Mouse (Mus musculus) cerebellum, adult 9-11 months (tissue): ENCODE results near the gene Disp1.

ENCODE experiments used
- DNase-seq: peaks from one replicate; pipeline ENCODE4 v3.0.0; 2022

Disp1 gene

GRCm38 (mm10) chr1:183159183-183159582, 62.1 kb downstream of the Disp1 start:
- no peak for DNase-seq

DNA sequence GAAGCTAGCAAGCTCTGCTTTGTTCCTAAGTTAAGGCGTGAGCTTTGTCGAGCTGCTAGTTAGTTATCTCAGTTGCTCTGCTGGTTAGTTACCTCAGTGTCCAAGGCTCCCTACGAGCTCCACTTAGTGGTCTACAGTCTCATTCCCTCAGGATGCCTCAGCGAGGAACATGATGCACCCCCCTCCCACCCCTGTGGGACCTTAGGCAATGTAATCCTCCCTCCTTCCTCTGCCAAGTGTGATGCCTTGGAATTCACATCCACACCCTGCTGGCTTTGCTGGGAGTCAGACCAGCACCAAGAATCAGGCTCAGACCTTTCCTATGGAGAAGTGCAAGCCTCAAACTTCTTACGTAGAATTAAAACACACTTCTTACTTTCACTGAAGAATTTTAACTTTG, 65.7 kb downstream of the Disp1 start:
- no peak for DNase-seq

DNA sequence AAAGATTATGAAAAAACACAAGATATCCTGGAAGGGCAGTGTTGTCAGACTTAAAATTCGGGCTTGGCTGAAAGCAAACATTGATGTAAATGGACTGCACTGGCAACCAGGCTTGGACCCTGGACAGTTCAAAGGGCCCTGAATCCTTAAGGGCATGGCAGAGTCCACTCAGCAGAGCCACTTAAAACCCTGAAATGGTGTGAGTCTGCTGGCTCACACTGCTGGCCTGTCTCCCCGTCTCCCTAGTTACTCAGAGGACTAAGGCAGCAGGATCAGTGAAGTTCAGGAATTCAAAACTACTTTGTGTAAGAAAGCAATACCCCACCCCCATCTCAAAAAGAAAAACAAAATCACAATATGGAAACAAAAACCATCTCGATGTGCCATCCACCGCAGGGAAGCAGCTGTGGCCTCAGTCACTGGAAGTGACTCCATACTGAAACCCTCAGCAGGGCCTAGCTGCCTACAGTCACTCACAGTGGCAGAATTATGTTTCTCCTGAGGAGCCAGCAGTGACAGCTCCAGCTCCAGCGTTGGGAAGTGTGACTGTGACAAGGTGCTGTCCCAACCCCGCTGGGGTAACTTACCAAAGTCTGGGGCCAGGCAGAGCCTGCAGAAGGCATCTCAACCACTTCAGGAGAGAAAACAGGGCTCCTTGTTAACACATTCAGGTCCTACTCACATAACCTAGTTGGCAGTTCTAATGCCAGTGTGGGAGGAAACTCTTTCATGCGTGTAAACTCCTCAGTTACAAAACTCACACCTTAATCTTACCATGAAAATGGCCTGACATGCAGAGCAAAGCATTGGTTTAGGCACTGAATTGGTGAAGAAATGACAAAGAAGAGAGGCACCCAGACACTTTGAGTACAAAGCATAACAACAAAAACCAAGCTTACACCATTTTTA, 66.8 kb downstream of the Disp1 start:
- no peak for DNase-seq

DNA sequence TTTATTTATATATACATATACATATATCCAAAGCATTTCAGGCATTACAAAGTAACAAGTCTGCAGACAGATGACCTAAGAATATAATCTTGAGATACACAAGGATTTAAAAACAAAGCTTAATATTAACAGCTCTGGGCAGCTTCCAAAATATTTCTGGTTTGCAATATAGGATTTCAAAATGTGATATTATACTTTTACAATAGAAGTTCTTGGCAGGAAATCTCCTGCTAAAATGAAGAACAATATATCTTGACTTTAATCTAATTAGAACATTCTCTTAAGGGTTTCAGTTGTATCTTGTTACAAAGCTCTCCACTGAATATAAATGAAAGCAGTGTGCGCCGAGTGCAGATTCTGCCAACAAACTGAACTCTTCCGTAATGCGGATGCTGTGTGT, 68.0 kb downstream of the Disp1 start:
- DNase-seq, result no peak

DNA sequence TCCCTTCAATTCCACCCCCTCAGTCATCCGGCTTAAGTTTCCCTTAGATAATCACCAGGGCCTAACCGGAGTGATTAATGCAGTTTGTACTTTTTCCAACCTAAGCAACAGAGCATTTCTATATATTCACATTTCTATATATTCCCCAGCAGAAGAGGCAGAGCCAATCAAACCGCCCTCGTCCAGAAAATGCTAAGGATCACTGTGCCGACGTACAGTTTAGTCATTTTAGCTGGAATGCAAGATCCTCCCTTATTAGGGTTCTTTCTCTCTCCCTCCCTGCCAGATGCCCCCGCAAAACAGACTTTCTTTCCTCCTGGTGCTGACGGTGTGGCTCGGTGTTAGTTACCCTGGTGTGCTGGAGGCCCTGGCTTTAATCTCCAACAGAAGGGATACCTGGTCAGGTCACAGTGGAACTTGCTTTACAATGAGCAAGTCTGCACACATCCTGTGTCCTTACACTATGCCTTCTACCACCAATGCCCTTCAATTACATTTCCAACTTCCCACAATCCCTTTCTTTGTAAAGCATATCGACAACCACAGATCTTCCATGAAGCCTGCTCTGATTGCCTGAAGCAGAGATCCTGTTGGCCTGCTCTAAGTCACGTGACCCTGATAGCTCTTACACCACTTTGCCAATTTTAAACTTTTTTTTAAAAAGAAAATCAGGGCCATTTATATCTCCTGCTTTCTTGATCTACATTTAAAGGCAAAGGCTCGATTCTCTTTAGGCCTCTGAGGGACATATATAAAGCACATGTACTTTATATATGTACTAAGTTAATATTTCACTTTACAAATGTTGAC, 69.6 kb downstream of the Disp1 start:
- no peak for DNase-seq

- no peak for DNase-seq
Measured at GRCm38 (mm10) chr1:183150379-183150840, 70.9 kb downstream of the Disp1 start.

DNA sequence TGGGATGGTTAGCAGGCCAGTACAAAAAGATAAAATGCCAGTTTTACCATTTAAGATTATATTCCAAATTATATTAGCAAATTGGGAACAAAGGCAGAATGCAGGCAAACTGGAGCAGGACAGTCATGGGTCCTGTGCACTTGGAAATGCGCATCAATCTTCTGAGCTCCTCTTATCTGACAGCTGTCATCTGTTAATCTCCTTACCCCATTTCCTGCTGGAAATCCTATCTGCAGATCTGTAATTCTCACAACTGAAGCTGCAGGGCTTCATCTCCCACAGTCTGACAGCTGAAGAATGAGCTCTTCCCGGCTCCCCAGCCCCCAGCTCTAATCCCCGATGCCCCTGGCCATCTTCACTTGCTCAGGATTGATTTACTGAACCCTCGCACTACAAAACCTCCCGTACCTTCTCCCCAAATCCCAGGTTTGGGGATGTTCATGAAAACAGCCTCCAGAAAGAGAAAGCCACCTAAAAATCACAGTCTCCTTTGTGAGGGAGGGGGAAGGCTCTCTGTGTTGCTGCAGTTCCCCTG, 71.7 kb downstream of the Disp1 start:
- no peak for DNase-seq

- DNase-seq, result no peak
Measured at GRCm38 (mm10) chr1:183147438-183147841, 73.9 kb downstream of the Disp1 start.

DNA sequence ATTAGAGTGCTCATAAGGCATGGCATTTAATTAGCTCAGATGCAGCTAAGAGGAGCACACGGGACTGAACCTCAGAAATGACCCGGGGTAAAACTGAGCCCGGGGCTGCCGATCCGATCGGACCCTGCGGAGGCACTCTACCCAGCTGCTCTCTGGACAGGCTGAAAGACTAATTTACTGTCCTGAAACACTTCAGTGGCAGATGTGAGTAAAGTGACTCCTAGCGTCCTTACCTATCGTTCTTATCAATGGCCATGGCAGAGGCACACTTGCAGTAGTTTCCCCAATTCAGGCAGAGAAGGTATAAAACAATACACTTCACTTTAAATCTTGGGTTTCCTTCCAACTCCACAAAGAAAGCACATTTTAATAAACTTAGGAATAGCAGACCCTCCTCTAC, 74.5 kb downstream of the Disp1 start:
- DNase-seq, result no peak

GRCm38 (mm10) chr1:183146102-183146735, 75.1 kb downstream of the Disp1 start:
- DNase-seq, result no peak

GRCm38 (mm10) chr1:183144602-183145205, 76.6 kb downstream of the Disp1 start:
- DNase-seq, result no peak

GRCm38 (mm10) chr1:183143246-183143645, 78.1 kb downstream of the Disp1 start:
- no peak for DNase-seq

DNA sequence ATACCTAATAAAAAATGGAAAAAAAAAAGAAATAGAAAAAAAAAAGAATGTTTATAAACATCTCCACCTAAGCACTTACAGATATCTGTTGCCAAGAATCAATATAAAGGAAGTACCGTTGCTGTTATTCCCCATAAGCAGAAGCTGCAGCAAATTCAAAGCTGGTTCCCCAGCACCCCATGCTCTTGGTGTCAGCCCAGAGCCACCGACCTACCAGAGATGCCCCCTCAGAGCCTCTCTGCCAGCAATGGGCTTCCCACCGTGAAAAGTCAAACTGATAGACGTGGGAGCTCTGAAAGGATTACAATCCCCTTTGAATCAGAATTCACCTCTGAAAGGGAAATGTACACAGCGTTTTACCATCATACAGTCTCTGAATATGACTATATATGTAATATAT, 78.8 kb downstream of the Disp1 start:
- DNase-seq, result no peak

- no peak for DNase-seq
Measured at GRCm38 (mm10) chr1:183141329-183141728, 80.0 kb downstream of the Disp1 start.

DNA sequence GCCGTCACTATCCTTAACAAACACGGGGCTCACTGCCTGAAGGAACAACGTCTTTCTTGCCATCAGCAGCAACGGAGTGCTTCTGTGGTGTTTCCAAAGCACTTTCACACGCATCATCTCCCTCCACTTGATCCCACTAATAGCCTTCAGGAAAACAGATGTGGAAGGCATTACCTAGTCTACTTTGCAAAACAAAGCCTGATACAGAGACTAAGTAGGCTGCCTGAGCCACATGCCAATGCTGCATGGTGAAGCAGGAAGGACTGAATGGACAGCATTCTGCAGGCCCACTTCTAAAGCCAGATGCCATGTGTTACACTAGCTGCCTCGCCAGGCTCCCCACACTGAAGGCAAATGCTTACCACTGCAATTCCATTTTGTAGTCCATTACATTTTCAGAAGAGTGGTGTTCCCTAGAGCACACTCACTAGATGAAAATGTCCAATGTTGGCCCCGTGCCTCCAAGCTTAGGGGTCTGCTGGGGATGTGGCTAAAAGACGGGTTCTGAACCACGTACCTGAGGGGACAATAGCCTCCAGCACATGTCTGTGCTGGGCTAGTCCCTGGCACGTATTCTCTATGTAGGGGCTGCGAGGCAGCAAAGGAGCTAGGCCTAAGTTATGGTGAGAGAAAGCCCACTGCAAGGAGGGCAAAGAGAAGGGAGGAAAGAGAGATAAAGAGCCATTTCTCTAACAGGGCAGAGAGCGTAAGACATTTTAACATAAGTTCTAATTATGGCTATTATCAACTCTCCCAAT, 80.6 kb downstream of the Disp1 start:
- DNase-seq, result no peak

- no peak for DNase-seq
Measured at GRCm38 (mm10) chr1:183138088-183138487, 83.2 kb downstream of the Disp1 start.

- DNase-seq, result no peak
Measured at GRCm38 (mm10) chr1:183134427-183134826, 86.9 kb downstream of the Disp1 start.

- DNase-seq, result no peak
Measured at GRCm38 (mm10) chr1:183133440-183133839, 87.9 kb downstream of the Disp1 start.

- DNase-seq, result no peak
Measured at GRCm38 (mm10) chr1:183127246-183127645, 94.1 kb downstream of the Disp1 start.

DNA sequence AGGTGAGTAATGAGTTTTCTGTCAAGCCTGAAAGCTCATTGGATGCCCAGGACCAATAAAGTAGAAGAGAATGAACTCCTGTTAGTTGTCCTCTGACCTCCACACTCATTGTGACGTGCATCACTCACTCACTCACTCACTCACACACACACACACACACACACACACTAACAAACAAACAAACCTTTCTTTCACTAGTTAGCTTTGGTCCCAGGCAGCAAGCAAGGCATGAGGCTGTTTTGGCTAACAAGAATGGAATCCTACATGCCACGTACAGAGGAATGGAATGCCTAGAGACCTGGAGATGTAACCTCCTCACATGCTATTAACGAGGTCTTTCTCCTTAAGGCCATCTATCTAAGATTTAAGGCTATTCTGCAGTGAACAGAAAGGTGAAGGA, 97.6 kb downstream of the Disp1 start:
- DNase-seq, result no peak

DNA sequence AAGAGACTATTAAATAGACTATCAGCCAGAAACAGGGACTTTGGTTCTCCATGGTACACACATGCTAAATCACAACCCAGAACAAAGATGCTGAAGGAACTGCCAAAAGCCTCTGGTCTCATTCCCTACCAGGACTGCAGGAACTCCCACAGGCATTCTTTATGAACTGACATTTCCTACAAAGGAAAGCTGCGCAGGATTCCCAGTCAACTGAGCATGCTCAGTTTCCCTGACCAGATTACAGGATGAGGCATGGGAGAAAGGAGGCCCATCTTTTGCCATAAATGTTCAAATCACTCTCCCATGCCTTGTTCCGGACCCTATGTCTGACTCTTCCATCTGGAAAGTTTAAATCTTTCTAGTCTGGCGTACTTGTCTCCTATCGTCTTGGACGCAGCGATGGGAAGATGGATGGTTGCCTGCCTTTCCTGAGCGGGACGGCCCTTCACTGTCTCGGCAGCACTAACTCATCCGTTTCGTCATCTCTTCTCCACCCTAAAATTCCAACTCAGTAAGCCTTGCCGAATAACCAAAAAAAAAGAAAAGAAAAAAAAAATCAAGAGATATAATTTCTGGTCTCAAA, 100.9 kb downstream of the Disp1 start:
- DNase-seq, result no peak
